Mouse (Mus musculus) cortical plate, adult 2 months (tissue): ENCODE data around the gene Adcy5.

ENCODE experiments used
- CTCF ChIP-seq: fragments of 200-500 bp; IDR thresholded peaks from 2 replicates; pipeline ENCODE4 v1.5.1; 2011; ENCODE audit warnings: mild to moderate bottlenecking, control low read depth, low read length; ENCODE audit not compliant: insufficient read depth; ENCODE audit errors: extremely low read depth
- POLR2A ChIP-seq: fragments of 200-500 bp; IDR thresholded peaks from 2 replicates; pipeline ENCODE4 v1.6.1; 2011; ENCODE audit warnings: mild to moderate bottlenecking, low read length, control low read depth; ENCODE audit not compliant: insufficient read depth; ENCODE audit errors: extremely low read depth

- TF ChIP-seq CTCF (no peak), POLR2A (no peak)
Measured at GRCm38 (mm10) chr16:35179082-35179481, 24.4 kb downstream of the Adcy5 start.
